Mouse (Mus musculus): ENCODE results near the gene Lingo3.
"Not testable (repeated sequence)": the region's sequence is repeated elsewhere in the genome, so short reads cannot be mapped to it uniquely, and the experiment has no call there.

Lingo3 gene

DNA sequence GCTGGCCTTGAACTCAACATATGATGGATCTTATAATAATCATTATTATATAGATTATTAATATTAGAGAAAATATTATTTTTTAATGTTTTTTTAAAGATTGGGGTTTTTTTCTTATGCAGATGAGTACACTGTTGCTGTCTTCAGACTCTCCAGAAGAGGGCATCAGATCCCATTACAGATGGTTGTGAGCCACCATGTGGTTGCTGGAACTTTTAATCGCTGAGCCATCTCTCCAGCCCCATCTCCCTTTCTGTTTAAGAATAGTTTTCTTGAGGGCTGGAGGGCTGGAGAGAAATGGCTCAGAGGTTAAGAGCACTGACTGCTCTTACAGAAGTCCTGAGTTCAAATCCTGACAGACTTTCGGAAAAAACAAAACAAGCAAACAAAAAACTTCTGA lies 21.8 kb downstream of the Lingo3 start:
- in situ Hi-C loops (cut with MboI), result loop anchor here (5.0 kb wide), 1 partner anchor 55 kb away; no protein-coding TSS in a partner anchor

- in situ Hi-C loops (cut with MboI), result no loop called here
These were observed 24.4 kb downstream of the Lingo3 start for GRCm38 (mm10) chr10:80819406-80819805.

DNA sequence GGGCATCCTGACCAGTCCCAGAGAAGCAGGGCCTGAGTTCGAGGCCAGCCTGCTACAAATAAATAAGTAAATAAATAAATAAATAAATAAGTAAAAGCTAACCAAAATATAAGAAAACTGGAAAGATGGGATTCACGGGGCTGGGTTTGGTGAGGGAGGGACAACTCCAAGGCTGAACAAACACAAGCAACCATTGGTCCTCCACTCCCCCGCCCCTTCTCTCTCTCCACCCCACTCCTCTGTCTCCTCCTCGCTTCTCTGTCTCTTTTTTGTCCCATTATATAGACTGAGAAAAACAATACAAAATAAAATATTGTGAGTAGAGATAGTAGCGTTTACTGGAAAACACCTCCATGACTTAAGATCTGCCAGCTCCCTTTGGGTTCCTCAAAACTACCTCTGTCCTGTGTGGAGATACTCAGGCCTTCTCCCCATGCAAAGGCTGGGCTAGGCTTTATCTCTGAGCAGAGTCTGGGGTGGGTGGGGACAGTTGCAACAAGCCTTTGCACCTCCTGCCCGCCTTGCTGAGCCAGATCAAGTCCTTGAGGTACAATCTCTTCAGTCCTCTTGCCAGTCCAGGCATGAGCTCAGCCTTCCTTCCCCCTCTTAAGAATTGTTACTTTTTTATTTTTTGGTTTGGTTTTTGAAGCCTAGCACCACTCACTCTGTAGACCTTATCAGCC lies 25.1 kb downstream of the Lingo3 start:
- in situ Hi-C loops (cut with MboI), result no loop called here

DNA sequence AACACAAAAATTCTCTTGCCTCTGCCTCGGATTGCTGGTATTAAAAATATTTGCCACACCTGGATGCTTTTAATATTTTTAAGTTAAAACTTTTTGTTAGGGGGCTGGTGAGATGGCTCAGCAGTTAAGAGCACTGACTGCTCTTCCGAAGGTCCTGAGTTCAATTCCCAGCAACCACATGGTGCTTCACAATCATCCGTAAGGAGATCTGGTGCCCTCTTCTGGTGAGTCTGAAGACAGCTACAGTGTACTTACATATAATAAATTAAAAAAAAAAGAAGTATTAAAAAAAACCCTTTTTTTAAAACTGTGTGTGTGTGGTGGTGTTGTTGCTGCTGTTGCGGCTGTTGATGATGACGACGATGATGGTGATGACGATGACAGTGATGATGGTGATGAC lies 25.9 kb downstream of the Lingo3 start:
- in situ Hi-C loops (cut with MboI), result not testable (repeated sequence)

- in situ Hi-C loops (cut with MboI), result no loop called here
These were observed 26.7 kb downstream of the Lingo3 start for GRCm38 (mm10) chr10:80817164-80817563.

- in situ Hi-C loops (cut with MboI), result not testable (repeated sequence)
These were observed 27.5 kb downstream of the Lingo3 start for GRCm38 (mm10) chr10:80816303-80816702.

- in situ Hi-C loops (cut with MboI), result no loop called here
These were observed 29.0 kb downstream of the Lingo3 start for GRCm38 (mm10) chr10:80814800-80815199.

- in situ Hi-C loops (cut with MboI), result no loop called here
These were observed 30.5 kb downstream of the Lingo3 start, which contains the start of gene Jsrp1 for GRCm38 (mm10) chr10:80813366-80813765. Gene Jsrp1 (minus strand): TSS chr10:80813498.

GRCm38 (mm10) chr10:80812391-80813041 lies 31.3 kb downstream of the Lingo3 start:
- in situ Hi-C loops (cut with MboI), result no loop called here

DNA sequence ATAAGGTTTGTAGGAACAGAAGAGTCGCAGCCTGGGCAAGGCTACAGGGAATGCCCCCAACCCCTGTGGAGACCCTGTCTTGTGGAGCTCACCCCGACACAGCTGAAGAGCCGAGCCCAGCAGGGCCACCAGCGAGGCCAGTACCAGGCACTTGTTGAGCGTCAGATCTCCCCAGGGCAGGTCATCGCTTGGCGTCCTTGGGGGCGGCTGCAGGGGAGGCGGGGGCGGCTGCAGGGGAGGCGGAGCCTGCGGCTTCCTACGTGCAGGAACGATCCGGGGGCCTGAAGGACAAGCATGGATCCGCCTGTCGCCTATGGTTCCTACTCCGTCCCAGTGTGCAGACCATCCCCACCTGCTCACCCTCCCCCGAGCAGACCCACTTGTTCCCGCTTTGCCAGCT lies 33.8 kb downstream of the Lingo3 start:
- in situ Hi-C loops (cut with MboI), result no loop called here

DNA sequence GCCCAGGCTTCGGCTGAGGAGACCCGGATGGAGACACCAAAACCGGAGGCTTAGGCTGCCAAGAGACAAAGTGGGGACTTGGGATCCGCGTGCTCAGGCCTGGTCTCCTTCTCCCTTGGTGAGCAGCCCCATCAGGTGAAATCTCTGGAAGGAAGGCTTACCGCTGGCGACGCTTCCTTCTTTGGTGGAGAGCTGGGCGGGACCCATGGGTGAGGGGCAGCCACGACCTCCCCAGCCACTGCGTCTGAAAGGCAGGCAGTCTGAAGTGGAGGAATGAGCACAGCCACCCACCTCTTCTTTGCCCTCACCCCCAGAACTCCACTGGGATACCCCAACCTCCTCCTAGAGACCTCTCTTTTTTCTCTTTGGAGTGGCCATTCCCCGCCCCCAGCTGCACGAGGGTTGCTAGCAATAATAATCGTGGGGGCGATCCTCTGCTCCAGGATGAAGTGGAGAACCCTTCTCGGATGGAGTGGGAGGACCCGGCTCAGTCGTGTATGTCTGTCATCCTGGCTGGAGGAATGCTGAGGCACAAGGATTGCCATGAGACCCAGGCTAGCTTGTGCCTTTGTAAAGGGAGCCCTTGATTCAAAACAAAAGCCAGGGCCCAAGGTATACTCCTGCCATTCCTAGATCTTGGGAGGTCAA lies 34.7 kb downstream of the Lingo3 start:
- in situ Hi-C loops (cut with MboI), result no loop called here

GRCm38 (mm10) chr10:80808099-80808984 lies 35.5 kb downstream of the Lingo3 start:
- in situ Hi-C loops (cut with MboI), result no loop called here

GRCm38 (mm10) chr10:80807057-80807627 lies 36.7 kb downstream of the Lingo3 start:
- in situ Hi-C loops (cut with MboI), result no loop called here

GRCm38 (mm10) chr10:80806341-80807056 lies 37.3 kb downstream of the Lingo3 start:
- in situ Hi-C loops (cut with MboI), result no loop called here

DNA sequence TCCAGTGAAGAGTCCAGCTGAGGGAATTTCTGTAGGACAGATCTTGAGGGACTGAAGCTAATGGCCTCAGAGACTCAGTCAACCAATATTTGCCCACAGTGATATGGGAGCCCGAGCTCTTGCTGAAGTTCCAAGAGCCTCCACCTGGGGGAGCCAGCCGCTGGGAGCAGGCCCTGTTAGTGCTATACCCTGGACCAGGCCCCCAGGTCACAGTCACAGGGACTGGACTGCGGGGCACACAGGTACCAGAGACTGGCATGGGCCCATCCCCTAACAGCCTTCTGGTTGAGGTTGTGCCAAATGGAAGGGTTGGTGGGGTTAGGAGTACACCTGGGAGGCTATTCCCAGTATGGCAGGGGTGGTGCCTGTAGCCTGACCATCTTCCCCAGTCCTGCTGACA lies 37.9 kb downstream of the Lingo3 start:
- in situ Hi-C loops (cut with MboI), result no loop called here

- in situ Hi-C loops (cut with MboI), result no loop called here
These were observed 38.5 kb downstream of the Lingo3 start for GRCm38 (mm10) chr10:80805322-80805721.

DNA sequence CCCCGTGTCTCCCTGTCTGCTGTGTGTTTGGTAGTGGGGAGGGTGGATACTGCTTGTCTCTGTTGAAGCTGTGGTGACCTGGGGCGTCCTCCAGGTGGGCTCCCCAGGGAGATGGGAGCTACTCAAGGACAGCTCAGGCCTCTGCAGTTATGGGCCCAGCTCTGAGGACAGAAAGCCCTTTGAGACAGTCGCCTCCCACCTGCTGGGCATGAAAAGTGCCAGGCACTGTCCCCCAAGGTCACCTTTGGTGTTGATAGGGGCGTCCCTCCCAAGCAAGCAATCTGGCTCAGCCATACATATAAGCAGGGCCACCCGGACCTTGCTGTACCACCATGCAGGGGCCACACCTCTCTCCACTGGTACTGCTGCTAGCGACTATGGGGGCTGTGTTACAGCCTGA lies 38.9 kb downstream of the Lingo3 start, which contains the start of gene Amh:
Amh (plus strand) TSS at position 328 of the 400 bp plus-strand sequence.
- in situ Hi-C loops (cut with MboI), result no loop called here

GRCm38 (mm10) chr10:80804340-80804739 lies 39.5 kb downstream of the Lingo3 start:
- in situ Hi-C loops (cut with MboI), result no loop called here

DNA sequence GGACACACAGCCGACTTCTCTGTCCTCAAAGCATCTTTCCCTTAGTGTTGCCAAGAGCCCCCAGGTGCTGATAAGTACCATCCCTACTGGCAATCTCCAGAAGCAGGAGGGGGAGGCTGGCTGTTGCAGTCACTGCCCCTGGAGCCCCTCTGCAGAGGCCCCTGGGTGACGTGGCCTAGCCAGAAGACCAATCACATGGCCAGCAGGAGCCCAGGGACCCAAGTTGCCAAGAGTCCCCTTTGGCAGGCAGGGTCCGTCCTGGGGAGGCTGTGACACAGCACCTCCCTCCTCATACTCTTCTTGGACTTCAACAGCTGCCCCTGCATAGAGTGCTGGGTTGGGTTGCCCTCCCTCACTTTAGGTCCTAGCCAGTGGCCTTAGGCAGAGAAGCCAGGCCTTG lies 40.8 kb downstream of the Lingo3 start:
- in situ Hi-C loops (cut with MboI), result no loop called here

DNA sequence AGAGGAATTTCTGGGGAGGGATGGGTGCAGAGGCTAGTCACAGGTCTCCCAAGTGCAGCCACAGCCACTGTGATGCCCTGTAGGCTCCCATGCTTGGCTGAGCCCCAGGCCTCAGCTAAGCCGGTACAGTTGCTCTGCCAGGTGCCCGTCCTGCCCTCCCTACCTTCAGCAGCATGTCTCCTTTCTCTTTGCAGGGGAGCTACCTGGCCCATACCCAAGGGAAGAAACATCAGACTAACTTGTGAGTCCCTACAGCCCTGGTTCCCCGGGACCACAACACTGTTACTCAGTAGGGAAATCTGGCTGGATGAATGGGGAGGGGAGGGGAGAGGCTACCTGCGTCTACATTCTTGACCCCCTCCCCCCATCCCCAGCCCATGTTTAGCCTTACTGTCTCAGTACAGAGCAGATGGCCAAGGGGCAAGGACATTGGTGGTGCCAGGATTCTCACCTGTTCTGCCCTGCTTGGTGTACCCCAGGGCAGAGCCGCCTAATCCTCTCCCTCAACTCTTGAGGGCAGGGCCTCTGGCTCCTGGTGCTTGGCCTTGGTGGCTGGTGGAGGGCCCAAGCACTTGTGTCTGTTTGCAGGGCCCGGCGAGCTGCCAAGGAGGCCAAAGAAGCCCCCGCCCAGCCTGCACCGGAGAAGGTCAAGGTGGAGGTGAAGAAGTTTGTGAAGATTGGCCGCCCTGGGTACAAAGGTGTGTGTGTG lies 41.5 kb downstream of the Lingo3 start:
- in situ Hi-C loops (cut with MboI), result no loop called here
